Mouse (Mus musculus) liver, postnatal 0 days (tissue): ENCODE measurements around the gene Apobec1. TPM values are rescaled to one million over a fixed set of nuclear protein-coding genes. Genes with fewer than 3 reads are reported as not detected.
A peak's percentile ranks its signal among the peaks of the same experiment; 100 is the strongest.

ENCODE experiments used
- ATAC-seq: fragments of 200-750 bp; cut with Nextera tagmentation; 2 replicates; pipeline ENCODE4 v1.8.0; 2017; ENCODE audit warnings: mild to moderate bottlenecking, moderate library complexity
- DNase-seq: peaks from one replicate; pipeline ENCODE4 v3.0.0-alpha.2; 2016
- H3K27ac ChIP-seq: fragments of 300-500 bp; sonication (generic); 2 replicates; pipeline ENCODE4 v1.5.1; 2014; ENCODE audit warnings: antibody characterized with exemption, moderate library complexity, mild to moderate bottlenecking, low read depth
- H3K27me3 ChIP-seq: fragments of 300-500 bp; sonication (generic); 2 replicates; pipeline ENCODE4 v1.6.1; 2014; ENCODE audit warnings: low read length, control low read depth, mixed read lengths; ENCODE audit not compliant: insufficient read depth
- H3K36me3 ChIP-seq: fragments of 300-500 bp; sonication (generic); replicated peaks from 2 replicates; pipeline ENCODE4 v1.6.1; 2014; ENCODE audit warnings: mild to moderate bottlenecking, control low read depth, low read length, moderate library complexity, mixed read lengths; ENCODE audit not compliant: insufficient read depth
- H3K4me1 ChIP-seq: fragments of 300-500 bp; sonication (generic); 2 replicates; pipeline ENCODE4 v1.6.1; 2014; ENCODE audit warnings: antibody characterized with exemption, mild to moderate bottlenecking, control low read depth; ENCODE audit not compliant: insufficient read depth
- H3K4me2 ChIP-seq: fragments of 300-500 bp; sonication (generic); 2 replicates; pipeline ENCODE4 v1.6.1; 2014; ENCODE audit warnings: low read depth, mild to moderate bottlenecking, low read length, moderate library complexity, mixed read lengths
- H3K4me3 ChIP-seq: fragments of 300-500 bp; sonication (generic); 2 replicates; pipeline ENCODE4 v1.5.1; 2014; ENCODE audit warnings: low read depth, low read length
- H3K9ac ChIP-seq: fragments of 300-500 bp; sonication (generic); replicated peaks from 2 replicates; pipeline ENCODE4 v1.6.1; 2014; ENCODE audit warnings: mild to moderate bottlenecking, moderate library complexity
- H3K9me3 ChIP-seq: fragments of 300-500 bp; sonication (generic); 2 replicates; pipeline ENCODE4 v1.6.1; 2016; ENCODE audit warnings: mild to moderate bottlenecking, control low read depth, low read length, mixed read lengths
- CTCF ChIP-seq: sonication (generic); IDR thresholded peaks from 2 replicates; pipeline ENCODE4 v1.5.1; 2016; ENCODE audit warnings: antibody characterized with exemption, low read depth
- EP300 ChIP-seq: IDR thresholded peaks from 2 replicates; pipeline ENCODE4 v1.6.1; 2016; ENCODE audit warnings: antibody characterized with exemption, low read depth, mild to moderate bottlenecking
- WGBS: fragments of 180-500 bp; shearing (Covaris S2); extraction: QIAGEN DNeasy Blood & Tissue Kit; methylation state at CpG from one replicate; pipeline ENCODE4 v1.1.7; 2014; ENCODE audit not compliant: insufficient replicate concordance; 5-methylcytosine and 5-hydroxymethylcytosine counted together
- polyA plus RNA-seq: library from polyadenylated mRNA; unstranded; fragments of >200 nt; fragmentation: Nextera tagmentation; extraction: Ambion mirVana; gene quantifications from 2 replicates; pipeline ENCODE4 v1.2.1, GENCODE M21; 2015

The Apobec1 gene
- polyA plus RNA-seq, 1 experiment from 2014 or later = 11.9 TPM

DNA sequence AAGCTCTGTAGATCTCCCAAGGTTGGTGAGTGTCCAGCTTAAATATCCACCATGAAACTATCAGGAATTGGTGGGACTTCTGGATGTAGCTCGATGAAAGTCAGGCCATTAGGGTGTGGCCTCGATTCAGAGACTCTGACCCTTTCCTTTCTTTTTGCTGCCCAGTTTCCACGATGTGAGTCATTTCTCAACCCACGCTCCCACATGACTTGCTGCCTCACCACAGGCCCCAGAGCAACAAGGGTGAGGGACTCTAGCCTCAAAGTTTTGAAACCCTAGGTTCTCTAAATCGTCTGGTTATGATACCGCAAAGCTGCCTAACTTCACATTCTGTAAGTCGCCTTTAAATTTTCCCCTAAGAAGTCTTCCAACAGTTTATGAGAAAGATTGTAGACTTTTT, 33.1 kb upstream of the Apobec1 start:
- no peaks in the 10 kb centered on the region for H3K4me1 ChIP-seq
- no peaks in the 10 kb centered on the region for H3K9me3 ChIP-seq
- no peaks in the 10 kb centered on the region for H3K27me3 ChIP-seq
- H3K27ac ChIP-seq = no peak overlapping the region
- no peak overlapping the region for H3K9ac ChIP-seq
- no peak overlapping the region for H3K4me2 ChIP-seq
- 52% methylated on average over 7 of the region's 7 CpGs for WGBS
- H3K36me3 ChIP-seq = no peaks in the 10 kb centered on the region
- no peak for TF ChIP-seq CTCF
- TF ChIP-seq EP300 = no peak
- ATAC-seq = peak; percentile 29; the same call in 1 of the 2 replicates
- DNase-seq = peak; percentile 36
- H3K4me3 ChIP-seq = no peak overlapping the region

DNA sequence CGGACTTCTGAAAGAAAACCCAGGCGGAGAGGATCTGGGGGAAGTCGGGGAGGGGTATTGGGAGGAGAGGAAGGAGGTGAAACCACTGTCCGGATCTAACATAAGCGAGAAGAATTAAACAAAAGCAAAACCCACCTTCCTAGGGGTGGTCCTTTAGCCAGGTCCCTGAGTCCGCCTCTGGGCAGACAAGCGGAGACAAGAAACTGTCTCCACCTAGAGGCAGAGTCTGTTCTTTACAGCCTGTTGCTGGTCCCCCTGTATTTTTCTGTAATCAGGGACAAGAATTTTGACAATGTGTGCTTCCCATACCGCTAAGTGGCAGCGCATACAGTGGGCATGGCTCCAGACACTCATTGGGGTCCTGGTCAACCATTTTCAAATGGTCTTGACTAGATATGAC, 31.2 kb upstream of the Apobec1 start:
- H3K4me2 ChIP-seq = no peak overlapping the region
- peak; percentile 51 for ATAC-seq
- no peak for TF ChIP-seq EP300
- peak; percentile 71 for TF ChIP-seq CTCF
- H3K36me3 ChIP-seq = no peaks in the 10 kb centered on the region
- no peak overlapping the region for H3K9ac ChIP-seq
- 30% methylated on average over 9 of the region's 9 CpGs for WGBS
- H3K4me1 ChIP-seq = no peaks in the 10 kb centered on the region
- H3K4me3 ChIP-seq = no peak overlapping the region
- no peak overlapping the region for H3K27ac ChIP-seq
- H3K9me3 ChIP-seq = no peaks in the 10 kb centered on the region
- no peaks in the 10 kb centered on the region for H3K27me3 ChIP-seq
- DNase-seq = peak; percentile 17

DNA sequence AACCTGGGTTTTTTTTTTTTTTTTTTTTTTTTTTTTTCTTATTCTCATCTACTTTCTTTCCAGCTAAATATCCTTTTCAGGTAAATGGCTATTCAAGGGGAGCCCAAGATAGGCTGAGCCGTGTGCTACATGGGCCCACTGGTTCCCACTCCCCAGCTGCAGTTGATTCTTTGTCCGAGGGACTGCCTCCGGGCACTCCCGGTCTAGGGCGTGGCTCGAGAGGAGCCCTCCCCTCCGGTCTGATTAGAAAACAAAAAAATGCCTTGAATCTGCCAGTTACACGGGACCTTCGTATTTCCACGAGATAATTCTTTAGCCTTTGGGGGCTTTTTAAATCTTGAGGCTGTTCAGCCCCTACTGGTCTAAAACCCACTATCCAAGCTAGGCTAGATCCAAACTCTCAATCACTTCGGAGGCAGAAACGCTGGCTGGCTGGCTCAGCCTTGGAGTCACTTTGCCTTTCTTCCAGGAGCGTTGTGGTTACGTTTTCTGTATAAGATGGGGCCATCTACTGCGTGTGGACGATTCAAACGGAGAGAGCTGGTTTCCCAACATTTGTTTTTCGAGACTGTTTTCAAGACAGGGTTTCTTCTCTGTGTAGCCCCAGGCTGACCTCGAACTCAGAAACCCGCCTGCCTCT, 25.3 kb upstream of the Apobec1 start:
- peak overlapping the region; percentile 65 for H3K4me2 ChIP-seq
- H3K27me3 ChIP-seq = no peaks in the 10 kb centered on the region
- peak overlapping the region; percentile 29 for H3K4me3 ChIP-seq
- no peak for ATAC-seq
- WGBS = 22% methylated on average over 20 of the region's 20 CpGs
- peak overlapping the region; percentile 34; the same call in 1 of the 2 replicates for H3K9ac ChIP-seq
- H3K9me3 ChIP-seq = no peaks in the 10 kb centered on the region
- peak; percentile 11 for DNase-seq
- no peak overlapping the region for H3K27ac ChIP-seq
- TF ChIP-seq EP300 = no peak
- no peak for TF ChIP-seq CTCF
- no peaks in the 10 kb centered on the region for H3K4me1 ChIP-seq
- no peaks in the 10 kb centered on the region for H3K36me3 ChIP-seq

DNA sequence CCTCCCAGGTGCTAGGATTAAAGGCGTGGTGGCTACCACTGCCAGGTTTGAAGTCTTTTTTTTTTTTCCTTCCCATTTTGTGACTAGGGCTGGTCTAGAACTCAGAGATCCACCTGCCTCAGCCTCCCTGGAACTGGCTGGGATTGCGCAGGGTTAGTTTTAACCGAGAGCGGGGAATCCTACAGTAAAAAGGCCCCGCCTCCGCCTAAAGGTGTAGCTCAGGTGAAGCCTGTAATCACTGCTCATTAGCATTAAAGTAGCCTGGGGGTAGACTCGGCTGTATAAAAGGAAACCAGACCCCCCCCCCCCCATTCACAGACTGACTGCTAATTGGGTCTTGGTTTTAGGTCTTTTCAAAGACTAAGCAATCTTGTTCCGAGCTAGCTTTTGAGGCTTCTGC, 23.9 kb upstream of the Apobec1 start, which contains the start of gene Dppa3:
Gene Dppa3 (plus strand): TSS at position 301 of the 400 bp plus-strand sequence.
- no peaks in the 10 kb centered on the region for H3K27me3 ChIP-seq
- peak within 1 kb of the TSS; percentile 65 for H3K4me2 ChIP-seq
- ATAC-seq = no peak
- H3K36me3 ChIP-seq = no peaks in the 10 kb centered on the region
- H3K9me3 ChIP-seq = no peaks in the 10 kb centered on the region
- no peak within 1 kb of the TSS; the same call in 1 of the 2 replicates for H3K9ac ChIP-seq
- 0 out of 2 replicates have a peak, but pooled peaks cover 2% of the 10 kb centered on the region for H3K4me1 ChIP-seq
- TF ChIP-seq CTCF (no peak), EP300 (no peak)
- no peak within 1 kb of the TSS for H3K27ac ChIP-seq
- peak within 1 kb of the TSS; percentile 29; the same call in 1 of the 2 replicates for H3K4me3 ChIP-seq
- no peak for DNase-seq
- 91% methylated on average over 8 of the region's 8 CpGs for WGBS

DNA sequence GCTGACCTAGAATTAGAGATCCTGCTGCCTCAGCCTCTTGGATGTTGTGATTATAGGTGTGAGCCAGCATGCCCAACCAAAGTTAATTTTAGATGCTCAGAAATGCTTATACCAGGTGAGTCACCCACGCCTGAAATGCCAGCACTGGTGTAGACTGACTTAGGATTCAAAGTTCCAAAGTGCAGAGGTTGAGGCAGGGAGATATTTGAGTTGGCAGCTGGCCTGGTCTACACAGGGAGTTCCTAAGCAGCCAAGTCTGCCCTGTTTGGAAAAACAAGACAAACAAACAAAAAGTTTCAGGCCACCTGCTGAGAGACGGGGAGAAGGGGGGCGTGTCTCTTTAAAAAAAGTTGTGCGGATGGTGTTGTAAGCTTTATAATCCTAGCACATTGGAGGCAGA, 22.9 kb upstream of the Apobec1 start:
- H3K9me3 ChIP-seq = no peaks in the 10 kb centered on the region
- H3K36me3 ChIP-seq = no peaks in the 10 kb centered on the region
- no peaks in the 10 kb centered on the region for H3K27me3 ChIP-seq
- ATAC-seq (peak; percentile 89), DNase-seq (peak; percentile 64)
- no peak overlapping the region for H3K4me3 ChIP-seq
- no peak overlapping the region for H3K4me2 ChIP-seq
- H3K27ac ChIP-seq = no peak overlapping the region; the same call in 1 of the 2 replicates
- no peak overlapping the region for H3K9ac ChIP-seq
- H3K4me1 ChIP-seq = 0 out of 2 replicates have a peak, but pooled peaks cover 2% of the 10 kb centered on the region
- TF ChIP-seq EP300 (no peak), CTCF (no peak)
- WGBS = 59% methylated on average over 4 of the region's 4 CpGs

DNA sequence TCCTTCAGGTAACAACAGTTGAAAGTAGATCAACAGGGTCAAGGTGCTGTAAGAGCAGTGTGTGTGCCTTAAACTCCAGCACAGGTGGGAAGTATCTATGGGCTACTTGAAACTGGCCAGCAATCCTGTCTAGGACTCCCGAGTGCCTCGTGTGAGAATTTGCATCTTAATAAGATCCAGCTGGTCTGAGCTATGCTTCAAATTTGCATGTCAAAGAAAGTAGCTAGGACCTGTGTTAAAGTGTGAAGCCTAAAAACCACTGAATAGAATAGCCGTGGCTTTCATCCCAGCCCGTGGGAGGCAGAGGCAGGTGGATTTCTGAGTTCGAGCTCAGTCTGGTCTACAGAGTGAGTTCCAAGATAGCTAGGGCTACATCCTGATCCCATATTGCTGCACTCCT, 22.2 kb upstream of the Apobec1 start:
- H3K9me3 ChIP-seq = no peaks in the 10 kb centered on the region
- H3K36me3 ChIP-seq = no peaks in the 10 kb centered on the region
- H3K4me2 ChIP-seq = no peak overlapping the region
- H3K27ac ChIP-seq = no peak overlapping the region; the same call in 1 of the 2 replicates
- no peak for TF ChIP-seq CTCF
- no peak for TF ChIP-seq EP300
- H3K9ac ChIP-seq = no peak overlapping the region
- no peak overlapping the region for H3K4me3 ChIP-seq
- 0 out of 2 replicates have a peak, but pooled peaks cover 2% of the 10 kb centered on the region for H3K4me1 ChIP-seq
- H3K27me3 ChIP-seq = no peaks in the 10 kb centered on the region
- WGBS = 63% methylated on average over 5 of the region's 5 CpGs
- ATAC-seq (no peak), DNase-seq (peak; percentile 7)
